Mouse (Mus musculus): Measurements from ENCODE around the gene Rab40b. TPM values are rescaled to one million over a fixed set of nuclear protein-coding genes. Genes with fewer than 3 reads are reported as not detected.

The Rab40b gene
- total and polyA plus RNA-seq, 3 experiments: 0.39 TPM; not detected in 2

- peaks cover 3% of the 10 kb centered on the region; the same call in 1 of the 2 replicates for H3K79me2 ChIP-seq (ENCODE audit: control insufficient read depth, insufficient read depth, low read length, poor library complexity)
- peak; percentile 100 for DNase-seq (ENCODE audit: low read depth, low spot score)
- peak within 1 kb of the TSS; percentile 61 for H3K27ac ChIP-seq (ENCODE audit: control insufficient read depth, low read depth, low read length)
- TF ChIP-seq NELFE (IDR thresholded peaks at IDR 0.05; ENCODE audit: low read depth, low read length): peak; percentile 69
- 0 out of 4 replicates have a peak, but pooled peaks of 1 of the 2 experiments have one; percentile 15 for TF ChIP-seq EP300 (IDR thresholded peaks at IDR 0.05; ENCODE audit: low read depth in 1 of 2, low read length in 2 of 2)
- peak; percentile 66 to 83 for TF ChIP-seq POLR2A (IDR thresholded peaks at IDR 0.05; ENCODE audit: control insufficient read depth in 1 of 2, insufficient read depth in 1 of 2, low read depth in 1 of 2, low read length in 2 of 2, poor library complexity in 1 of 2)
- peak; percentile 78 for TF ChIP-seq ZMIZ1 (IDR thresholded peaks at IDR 0.05; ENCODE audit: low read depth, low read length)
- peak; percentile 67 for TF ChIP-seq HCFC1 (IDR thresholded peaks at IDR 0.05; ENCODE audit: low read depth, low read length)
- peak; percentile 50 for TF ChIP-seq TCF12 (IDR thresholded peaks at IDR 0.05; ENCODE audit: low read depth, low read length)
- TF ChIP-seq NRF1 (IDR thresholded peaks at IDR 0.05; ENCODE audit: insufficient read depth, low read depth, low read length, poor library complexity, severe bottlenecking): peak; percentile 56; the same call in 1 of the 2 replicates
- TF ChIP-seq SMC3 (IDR thresholded peaks at IDR 0.05; ENCODE audit: low read depth, low read length): no peak
- no peak for TF ChIP-seq ZNF384 (IDR thresholded peaks at IDR 0.05; ENCODE audit: low read depth, low read length)
- TF ChIP-seq SIN3A (IDR thresholded peaks at IDR 0.05; ENCODE audit: low read length): peak; percentile 68
- peak; percentile 62 for TF ChIP-seq ELF1 (IDR thresholded peaks at IDR 0.05; ENCODE audit: low read depth, low read length)
- TF ChIP-seq USF2 (IDR thresholded peaks at IDR 0.05; ENCODE audit: borderline replicate concordance in 1 of 2, insufficient read depth in 1 of 2, low read depth in 1 of 2, low read length in 2 of 2): no peak
- TF ChIP-seq MAX (IDR thresholded peaks at IDR 0.05; ENCODE audit: low read length): peak; percentile 67
- peak; percentile 67; the same call in 1 of the 2 replicates for TF ChIP-seq MAZ (IDR thresholded peaks at IDR 0.05; ENCODE audit: low read depth, low read length)
- peak; percentile 21 for TF ChIP-seq ETS1 (IDR thresholded peaks at IDR 0.05; ENCODE audit: low read depth, low read length)
- no peak for TF ChIP-seq MYB (IDR thresholded peaks at IDR 0.05; ENCODE audit: low read depth, low read length)
- TF ChIP-seq JUND (IDR thresholded peaks at IDR 0.05; ENCODE audit: low read depth, low read length): no peak
- peak; percentile 45 for TF ChIP-seq MXI1 (IDR thresholded peaks at IDR 0.05; ENCODE audit: low read depth, low read length)
- no peak for TF ChIP-seq CHD1 (IDR thresholded peaks at IDR 0.05; ENCODE audit: low read depth, low read length)
- TF ChIP-seq GATA1 (IDR thresholded peaks at IDR 0.05; ENCODE audit: low read depth, low read length): no peak
- TF ChIP-seq POLR2AphosphoS2 (IDR thresholded peaks at IDR 0.05; ENCODE audit: low read length): peak; percentile 59; the same call in 1 of the 2 replicates
- peak; percentile 58 for TF ChIP-seq TBP (IDR thresholded peaks at IDR 0.05; ENCODE audit: low read depth, low read length)
- TF ChIP-seq MEF2A (IDR thresholded peaks at IDR 0.05; ENCODE audit: extremely low read depth, insufficient replicate concordance, low read depth, low read length, poor library complexity, severe bottlenecking): no peak
- TF ChIP-seq USF1 (IDR thresholded peaks at IDR 0.05; ENCODE audit: low read depth, low read length): no peak
- TF ChIP-seq GABPA (IDR thresholded peaks at IDR 0.05; ENCODE audit: low read depth, low read length): no peak
- 0 out of 2 replicates have a peak, but pooled peaks have one; percentile 34 for TF ChIP-seq KAT2A (conservative IDR thresholded peaks at IDR 0.05; ENCODE audit: low read depth, low read length)
- no peaks in the 10 kb centered on the region for H3K27me3 ChIP-seq (ENCODE audit: control insufficient read depth in 1 of 2, insufficient read depth in 2 of 2, low read length in 2 of 2)
- H3K4me3 ChIP-seq (ENCODE audit: control insufficient read depth in 1 of 2, insufficient read depth in 1 of 2, low read depth in 2 of 2, low read length in 2 of 2): peak within 1 kb of the TSS; percentile 91 to 94
- H3K36me3 ChIP-seq (ENCODE audit: control insufficient read depth in 1 of 2, insufficient read depth in 2 of 2, low read length in 2 of 2): peaks cover 0 to 11% of the 10 kb centered on the region in 2 experiments; a peak in 2 of 4 replicates
- peak within 1 kb of the TSS; percentile 83 for H3K9ac ChIP-seq (ENCODE audit: control insufficient read depth, low read depth, low read length, poor library complexity, severe bottlenecking)
- no peaks in the 10 kb centered on the region for H3K9me3 ChIP-seq (replicated peaks; ENCODE audit: insufficient read depth, low read length)
- peaks cover 2 to 5% of the 10 kb centered on the region in 2 experiments for H3K4me1 ChIP-seq (ENCODE audit: control insufficient read depth in 1 of 2, insufficient read depth in 2 of 2, low read length in 2 of 2)
Measured at GRCm38 (mm10) chr11:121420830-121421552, 32.9 kb upstream of the Rab40b start, which contains the start of gene Fn3krp. TSS of gene Fn3krp (plus strand) at chr11:121421401.
